Mouse (Mus musculus): ENCODE data around the gene Kdf1.

Kdf1 gene

DNA sequence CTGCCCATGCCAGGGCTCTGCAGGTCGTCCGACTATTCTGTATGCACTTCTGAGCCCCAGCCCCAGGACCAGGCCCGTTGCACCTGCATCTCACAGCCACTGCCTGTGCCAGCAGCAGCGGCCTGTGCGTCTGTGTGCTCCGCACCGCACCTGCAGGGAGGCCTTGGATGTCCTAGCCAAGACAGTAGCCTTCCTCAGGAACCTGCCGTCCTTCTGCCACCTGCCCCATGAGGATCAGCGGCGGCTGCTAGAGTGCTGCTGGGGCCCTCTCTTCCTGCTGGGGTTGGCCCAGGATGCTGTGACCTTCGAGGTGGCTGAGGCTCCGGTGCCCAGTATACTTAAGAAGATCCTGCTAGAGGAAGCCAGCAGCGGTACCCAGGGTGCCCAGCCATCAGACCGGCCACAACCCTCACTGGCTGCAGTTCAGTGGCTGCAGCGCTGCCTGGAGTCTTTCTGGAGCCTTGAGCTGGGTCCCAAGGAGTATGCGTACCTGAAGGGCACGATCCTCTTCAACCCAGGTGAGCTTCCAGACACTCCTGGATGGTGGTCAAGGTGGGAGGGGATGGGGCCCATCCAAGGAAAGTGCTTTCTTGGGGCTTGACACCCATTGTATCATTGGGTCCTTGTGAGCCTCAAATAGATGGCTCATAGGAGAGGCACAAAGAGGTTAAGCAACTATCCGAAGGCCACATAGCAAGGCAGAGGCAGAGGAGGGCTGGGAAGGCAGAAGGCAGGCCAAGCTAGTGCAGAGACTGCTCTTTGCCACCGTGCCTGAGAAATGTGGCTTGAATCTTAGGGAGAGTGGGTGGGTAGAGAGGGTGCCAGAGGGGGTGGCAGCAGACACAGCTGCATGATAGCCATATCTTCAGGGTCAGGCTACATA lies 34.9 kb downstream of the Kdf1 start:
- no peak for DNase-seq (ENCODE audit: low spot score in 2 of 2)

DNA sequence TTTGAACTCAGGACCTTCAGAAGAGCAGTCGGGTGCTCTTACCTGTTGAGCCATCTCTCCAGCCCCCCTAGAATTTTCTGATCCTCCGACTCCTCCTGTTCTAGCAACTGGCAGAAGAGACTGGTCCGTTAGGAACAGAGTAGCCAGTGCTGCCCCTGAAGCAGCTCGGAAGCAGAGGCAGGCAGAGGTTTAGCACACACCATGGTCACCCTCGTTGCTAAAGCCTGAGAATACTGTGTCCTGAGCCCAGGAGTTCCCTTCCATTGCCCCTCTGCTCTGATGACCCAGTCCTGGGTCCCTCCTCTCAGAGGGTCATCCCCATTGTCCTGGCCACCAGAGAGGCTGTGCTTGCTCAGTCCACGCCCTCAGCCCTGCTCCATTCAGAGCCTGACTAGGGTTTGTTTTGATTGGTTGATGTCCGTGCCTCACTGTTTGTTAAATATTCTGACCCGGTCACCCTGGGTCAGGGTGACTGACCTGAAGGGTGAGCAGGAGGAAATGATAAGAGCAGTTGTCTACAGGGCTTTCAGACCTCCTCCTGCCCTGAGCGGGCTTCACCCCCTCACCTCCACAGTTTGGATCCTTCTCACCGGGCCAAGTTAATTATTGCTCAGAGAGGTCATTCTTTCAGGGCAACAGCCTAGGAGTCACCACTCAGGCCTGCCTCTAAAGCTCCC lies 38.4 kb downstream of the Kdf1 start:
- DNase-seq (ENCODE audit: low spot score in 2 of 2): no peak

GRCm38 (mm10) chr4:133559846-133560245 lies 41.1 kb downstream of the Kdf1 start:
- DNase-seq (ENCODE audit: low spot score in 2 of 2): no peak

DNA sequence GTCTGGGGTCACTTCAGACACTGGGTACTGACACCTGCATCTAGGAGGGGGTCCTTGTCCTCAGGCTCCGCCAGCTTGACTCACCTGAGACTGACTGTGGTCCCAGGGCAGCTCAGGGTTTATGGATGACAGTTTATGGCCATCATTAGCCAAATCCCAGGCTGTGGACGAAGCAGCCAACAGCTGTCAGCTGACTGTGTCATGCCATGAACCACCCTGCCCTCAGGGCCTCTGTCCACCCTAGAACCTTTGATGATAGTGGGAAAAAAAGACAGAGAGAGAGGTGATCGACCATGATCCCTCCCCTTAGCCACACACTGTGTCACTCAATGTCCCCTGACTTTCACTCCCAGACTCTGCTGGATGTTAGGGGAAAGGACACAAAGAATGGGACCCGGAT lies 42.9 kb downstream of the Kdf1 start:
- no peak for DNase-seq (ENCODE audit: low spot score in 2 of 2)

- DNase-seq (ENCODE audit: low spot score in 2 of 2): no peak
Measured at GRCm38 (mm10) chr4:133563123-133563571, 44.4 kb downstream of the Kdf1 start.

GRCm38 (mm10) chr4:133567251-133567650 lies 48.5 kb downstream of the Kdf1 start:
- DNase-seq (ENCODE audit: low spot score in 2 of 2): no peak

DNA sequence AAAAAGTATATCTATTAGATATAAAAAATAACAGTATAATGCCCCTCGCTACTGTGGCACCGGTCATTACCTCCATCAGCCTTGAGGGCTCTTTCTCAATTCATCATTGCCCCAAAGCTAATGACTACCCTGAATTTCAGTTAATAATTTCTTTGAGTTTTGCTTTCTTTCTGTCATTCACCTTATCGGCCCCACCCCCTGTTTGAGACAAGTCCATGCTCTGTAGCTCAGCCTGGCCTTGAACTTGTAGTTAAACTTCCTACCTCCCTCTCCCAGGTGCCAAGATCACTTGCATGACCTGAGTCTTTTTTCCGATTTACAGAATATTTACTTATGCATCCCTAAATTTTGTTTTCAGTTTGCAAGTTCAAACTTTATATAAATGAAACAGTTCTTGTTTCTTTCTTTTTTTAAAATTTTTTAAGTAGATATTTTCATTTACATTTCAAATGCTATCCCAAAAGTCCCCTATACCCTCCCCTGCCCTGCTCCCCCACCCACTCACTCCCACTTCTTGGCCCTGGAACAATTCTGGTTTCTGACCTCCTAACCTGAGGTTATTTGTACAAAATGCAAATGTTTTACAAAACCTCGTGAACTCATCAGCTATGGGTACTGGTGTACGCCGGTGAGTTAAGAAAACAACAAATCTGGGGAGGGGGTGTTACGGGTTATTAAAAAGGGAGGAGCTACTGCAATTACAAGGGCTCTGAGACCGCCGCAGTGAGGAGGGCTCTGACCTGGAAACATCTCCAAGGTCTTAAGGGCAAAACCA lies 50.7 kb downstream of the Kdf1 start:
- no peak for DNase-seq (ENCODE audit: low spot score in 2 of 2)

- DNase-seq (ENCODE audit: low spot score in 2 of 2): no peak
Measured at GRCm38 (mm10) chr4:133570066-133570466, 51.3 kb downstream of the Kdf1 start.

- peak; percentile 83 to 90 for DNase-seq (ENCODE audit: low spot score in 2 of 2)
Measured at GRCm38 (mm10) chr4:133574070-133574842, 55.5 kb downstream of the Kdf1 start, which contains the start of gene Gpatch3. Gene Gpatch3 (plus strand): TSS chr4:133574745.

DNA sequence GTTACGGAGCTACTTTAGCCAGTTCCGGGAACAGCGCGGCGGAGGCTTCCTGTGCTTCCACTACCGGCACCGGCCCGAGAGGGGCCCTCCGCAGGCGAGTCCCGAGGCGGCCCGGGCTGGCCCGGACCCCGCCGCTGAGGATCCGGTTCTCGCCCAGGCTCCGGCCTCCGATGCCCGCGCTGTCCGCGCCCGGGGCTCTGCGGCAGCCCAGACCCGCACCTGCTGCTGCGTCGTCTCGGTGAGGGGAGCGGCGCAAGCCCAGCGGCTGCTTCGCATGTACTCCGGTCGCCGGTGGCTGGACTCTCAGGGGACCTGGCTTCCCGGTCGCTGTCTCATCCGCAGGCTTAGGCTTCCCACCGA lies 56.1 kb downstream of the Kdf1 start:
- no peak for DNase-seq (ENCODE audit: low spot score in 2 of 2)

DNA sequence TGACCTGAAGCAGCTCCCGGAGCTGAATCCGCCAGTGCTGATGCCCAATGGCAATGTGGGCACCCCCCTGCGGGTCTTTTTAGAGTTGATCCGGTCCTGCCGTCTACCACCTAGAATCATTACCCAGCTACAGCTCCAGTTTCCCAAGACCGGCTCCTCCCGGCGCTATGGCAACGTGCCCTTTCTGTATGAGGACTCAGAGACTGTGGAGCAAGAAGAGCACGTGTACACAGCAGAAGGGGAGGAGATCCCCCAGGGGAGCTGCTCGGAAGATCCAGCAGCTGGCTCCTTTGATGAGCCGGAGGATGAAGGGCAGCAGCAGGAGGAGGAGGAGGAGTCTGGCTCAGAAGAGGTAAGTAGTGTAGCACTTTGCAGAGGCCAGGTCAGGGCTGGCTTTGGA lies 59.2 kb downstream of the Kdf1 start:
- DNase-seq (ENCODE audit: low spot score in 2 of 2): no peak
